Mouse (Mus musculus): ENCODE results near the gene Exoc2. TPM values are rescaled to one million over a fixed set of nuclear protein-coding genes. Genes with fewer than 3 reads are reported as not detected.

Gene Exoc2
- polyA plus RNA-seq, 1 experiment, result 0.41 TPM

DNA sequence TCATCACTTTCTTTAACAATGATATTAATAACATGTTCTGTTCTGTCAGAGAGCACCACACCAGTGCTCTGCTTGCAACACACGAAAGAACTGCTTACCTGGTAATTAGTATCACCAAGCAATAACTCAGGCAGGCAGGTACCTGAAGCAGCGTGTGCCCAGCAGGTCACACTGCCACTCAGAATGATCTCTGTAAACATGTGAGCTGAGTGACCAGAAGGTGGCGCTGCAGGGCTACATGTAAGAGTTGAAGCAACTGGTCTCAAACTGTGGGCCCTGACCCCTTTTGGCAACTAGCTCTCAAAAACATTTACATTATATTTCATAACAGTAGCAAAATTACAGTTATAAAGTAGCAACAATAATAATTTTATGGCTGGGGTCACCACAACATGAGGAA, 85.4 kb downstream of the Exoc2 start:
- Histone ChIP-seq H3K9me3 (ENCODE audit: control insufficient read depth, low read length) (no peaks in the 10 kb centered on the region), H3K4me3 (replicated peaks) (no peak overlapping the region), H3K27me3 (ENCODE audit: control insufficient read depth) (no peaks in the 10 kb centered on the region), H3K36me3 (ENCODE audit: control insufficient read depth) (peaks cover 45% of the 10 kb centered on the region), H3K4me1 (ENCODE audit: control insufficient read depth) (no peaks in the 10 kb centered on the region; the same call in 1 of the 2 replicates)
- TF ChIP-seq TAL1 (IDR thresholded peaks at IDR 0.05; ENCODE audit: low read length) (no peak), GATA1 (IDR thresholded peaks at IDR 0.05; ENCODE audit: low read length) (no peak)

DNA sequence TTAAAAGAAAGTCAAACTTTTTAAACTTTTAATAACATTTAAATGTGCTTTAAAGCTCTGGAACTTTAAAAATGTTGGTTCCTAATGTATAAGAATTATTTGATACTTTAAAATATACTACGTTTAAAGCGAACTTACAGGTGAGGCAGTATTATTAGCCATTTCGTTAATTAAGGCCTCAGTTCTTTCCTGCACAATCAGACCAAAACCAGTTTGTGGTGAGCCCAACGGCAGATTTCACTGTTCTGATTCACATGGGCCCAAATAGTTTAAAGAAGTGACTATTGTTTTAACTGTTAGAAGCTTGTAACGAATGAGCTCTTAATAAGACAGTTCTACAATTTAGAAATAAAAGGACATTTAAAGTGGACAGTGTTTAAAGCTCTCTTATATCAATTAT, 93.6 kb downstream of the Exoc2 start:
- TF ChIP-seq GATA1 (IDR thresholded peaks at IDR 0.05; ENCODE audit: low read length) (no peak), TAL1 (IDR thresholded peaks at IDR 0.05; ENCODE audit: low read length) (no peak)
- no peak overlapping the region for H3K4me3 ChIP-seq (replicated peaks)
- peaks cover 45% of the 10 kb centered on the region for H3K36me3 ChIP-seq (ENCODE audit: control insufficient read depth)
- no peaks in the 10 kb centered on the region for H3K27me3 ChIP-seq (ENCODE audit: control insufficient read depth)
- no peaks in the 10 kb centered on the region; the same call in 1 of the 2 replicates for H3K4me1 ChIP-seq (ENCODE audit: control insufficient read depth)
- no peaks in the 10 kb centered on the region for H3K9me3 ChIP-seq (ENCODE audit: control insufficient read depth, low read length)

DNA sequence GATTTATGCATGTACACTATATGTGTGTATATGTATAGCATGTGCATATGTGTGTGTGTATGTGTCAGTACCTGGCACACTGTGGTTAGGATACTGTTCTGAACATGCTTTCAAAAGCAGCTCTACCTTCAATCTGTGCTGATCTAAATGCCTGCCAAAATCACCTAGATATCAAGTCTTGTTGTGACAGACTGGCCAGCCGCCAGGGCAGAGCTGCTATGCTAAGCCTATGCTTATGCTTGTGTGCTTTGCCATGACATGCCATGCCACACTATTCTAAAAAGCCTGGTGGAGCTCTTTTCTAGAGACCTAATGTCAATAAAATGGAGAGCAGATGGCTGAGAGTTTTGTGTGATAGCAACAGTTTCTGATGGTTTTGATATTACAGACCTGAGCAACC, 94.0 kb downstream of the Exoc2 start:
- Histone ChIP-seq H3K27me3 (ENCODE audit: control insufficient read depth) (no peaks in the 10 kb centered on the region), H3K36me3 (ENCODE audit: control insufficient read depth) (peaks cover 42% of the 10 kb centered on the region), H3K9me3 (ENCODE audit: control insufficient read depth, low read length) (no peaks in the 10 kb centered on the region), H3K4me3 (replicated peaks) (no peak overlapping the region), H3K4me1 (ENCODE audit: control insufficient read depth) (no peaks in the 10 kb centered on the region)
- TF ChIP-seq GATA1 (IDR thresholded peaks at IDR 0.05; ENCODE audit: low read length), result no peak
- TF ChIP-seq TAL1 (IDR thresholded peaks at IDR 0.05; ENCODE audit: low read length), result no peak

- TF ChIP-seq GATA1 (IDR thresholded peaks at IDR 0.05; ENCODE audit: low read length), result no peak
- TF ChIP-seq TAL1 (IDR thresholded peaks at IDR 0.05; ENCODE audit: low read length), result no peak
- no peaks in the 10 kb centered on the region for H3K4me1 ChIP-seq (ENCODE audit: control insufficient read depth)
- no peak overlapping the region for H3K4me3 ChIP-seq (replicated peaks)
- H3K36me3 ChIP-seq (ENCODE audit: control insufficient read depth), result peaks cover 53% of the 10 kb centered on the region
- no peaks in the 10 kb centered on the region for H3K27me3 ChIP-seq (ENCODE audit: control insufficient read depth)
- H3K9me3 ChIP-seq (ENCODE audit: control insufficient read depth, low read length), result no peaks in the 10 kb centered on the region
Measured at GRCm38 (mm10) chr13:30875825-30876224, 98.1 kb downstream of the Exoc2 start.

DNA sequence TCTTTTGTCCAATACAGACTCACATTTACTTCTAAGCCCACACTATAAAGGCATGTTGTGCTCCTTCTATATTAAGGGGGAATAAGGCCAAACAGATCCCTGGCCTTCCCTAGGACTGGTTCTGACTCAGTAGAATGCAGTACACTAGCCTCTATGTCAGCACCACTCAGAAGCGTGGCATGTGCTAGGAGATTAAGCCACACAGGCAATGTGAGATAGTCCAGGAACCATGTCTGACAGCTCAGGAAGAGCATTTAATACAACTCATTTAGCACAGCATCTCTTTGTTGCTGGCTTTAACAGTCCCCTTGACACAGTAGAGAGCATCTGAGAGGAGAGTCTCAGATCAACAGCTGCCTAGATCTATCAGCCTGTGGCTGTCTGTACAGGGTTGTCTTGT, 100.4 kb downstream of the Exoc2 start:
- Histone ChIP-seq H3K36me3 (ENCODE audit: control insufficient read depth) (peaks cover 59% of the 10 kb centered on the region), H3K27me3 (ENCODE audit: control insufficient read depth) (no peaks in the 10 kb centered on the region), H3K4me1 (ENCODE audit: control insufficient read depth) (no peaks in the 10 kb centered on the region), H3K9me3 (ENCODE audit: control insufficient read depth, low read length) (no peaks in the 10 kb centered on the region), H3K4me3 (replicated peaks) (no peak overlapping the region)
- TF ChIP-seq GATA1 (IDR thresholded peaks at IDR 0.05; ENCODE audit: low read length) (no peak), TAL1 (IDR thresholded peaks at IDR 0.05; ENCODE audit: low read length) (no peak)

DNA sequence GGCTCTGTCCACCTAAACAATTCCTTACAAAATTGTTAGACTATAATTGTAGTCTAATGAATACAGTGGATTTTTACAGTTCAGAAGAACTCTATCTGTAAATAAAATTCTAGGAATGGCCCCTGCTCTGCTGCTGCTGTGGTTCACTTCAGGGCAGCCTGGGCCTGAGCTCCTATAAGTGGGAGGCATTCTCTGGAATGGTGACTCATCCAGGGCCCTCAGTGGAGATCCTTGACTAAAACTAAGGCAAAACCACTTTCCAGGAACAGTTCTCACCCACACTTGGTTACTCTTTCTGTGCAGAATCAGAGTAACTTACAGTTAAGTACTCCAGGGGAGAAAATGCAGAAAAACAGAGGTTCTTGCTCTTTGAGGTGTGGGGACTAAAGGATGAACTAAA, 108.4 kb downstream of the Exoc2 start:
- TF ChIP-seq GATA1 (IDR thresholded peaks at IDR 0.05; ENCODE audit: low read length) (no peak), TAL1 (IDR thresholded peaks at IDR 0.05; ENCODE audit: low read length) (no peak)
- Histone ChIP-seq H3K36me3 (ENCODE audit: control insufficient read depth) (peaks cover 41% of the 10 kb centered on the region), H3K4me1 (ENCODE audit: control insufficient read depth) (no peaks in the 10 kb centered on the region), H3K9me3 (ENCODE audit: control insufficient read depth, low read length) (no peaks in the 10 kb centered on the region), H3K4me3 (replicated peaks) (no peak overlapping the region), H3K27me3 (ENCODE audit: control insufficient read depth) (no peaks in the 10 kb centered on the region)

DNA sequence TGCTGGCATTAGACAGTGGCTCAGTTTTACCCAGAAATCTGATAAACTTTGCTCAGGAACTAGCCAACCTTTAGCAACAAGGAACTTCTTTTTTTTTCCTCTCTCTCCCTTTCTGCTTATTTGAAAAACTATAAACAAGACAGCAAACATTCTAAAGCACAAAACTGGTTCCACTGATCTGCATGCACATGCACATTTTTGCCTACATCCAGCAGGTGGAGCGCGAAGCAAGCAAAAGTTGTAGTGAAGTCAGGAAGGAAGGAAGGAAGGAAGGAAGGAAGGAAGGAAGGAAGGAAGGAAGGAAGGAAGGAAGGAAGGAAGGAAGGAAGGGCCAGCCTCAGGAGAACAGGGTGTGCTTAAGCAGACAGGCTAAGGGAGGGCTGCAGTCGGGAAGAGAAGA, 109.9 kb downstream of the Exoc2 start:
- Histone ChIP-seq H3K36me3 (ENCODE audit: control insufficient read depth) (peaks cover 35% of the 10 kb centered on the region), H3K9me3 (ENCODE audit: control insufficient read depth, low read length) (no peaks in the 10 kb centered on the region), H3K27me3 (ENCODE audit: control insufficient read depth) (no peaks in the 10 kb centered on the region), H3K4me3 (replicated peaks) (no peak overlapping the region), H3K4me1 (ENCODE audit: control insufficient read depth) (no peaks in the 10 kb centered on the region)
- TF ChIP-seq TAL1 (IDR thresholded peaks at IDR 0.05; ENCODE audit: low read length) (no peak), GATA1 (IDR thresholded peaks at IDR 0.05; ENCODE audit: low read length) (no peak)

- Histone ChIP-seq H3K4me1 (ENCODE audit: control insufficient read depth) (no peaks in the 10 kb centered on the region), H3K36me3 (ENCODE audit: control insufficient read depth) (peaks cover 30% of the 10 kb centered on the region), H3K27me3 (ENCODE audit: control insufficient read depth) (no peaks in the 10 kb centered on the region), H3K9me3 (ENCODE audit: control insufficient read depth, low read length) (no peaks in the 10 kb centered on the region), H3K4me3 (replicated peaks) (no peak overlapping the region)
- TF ChIP-seq TAL1 (IDR thresholded peaks at IDR 0.05; ENCODE audit: low read length), result no peak
- TF ChIP-seq GATA1 (IDR thresholded peaks at IDR 0.05; ENCODE audit: low read length), result no peak
Measured at GRCm38 (mm10) chr13:30858421-30858820, 115.5 kb downstream of the Exoc2 start.

DNA sequence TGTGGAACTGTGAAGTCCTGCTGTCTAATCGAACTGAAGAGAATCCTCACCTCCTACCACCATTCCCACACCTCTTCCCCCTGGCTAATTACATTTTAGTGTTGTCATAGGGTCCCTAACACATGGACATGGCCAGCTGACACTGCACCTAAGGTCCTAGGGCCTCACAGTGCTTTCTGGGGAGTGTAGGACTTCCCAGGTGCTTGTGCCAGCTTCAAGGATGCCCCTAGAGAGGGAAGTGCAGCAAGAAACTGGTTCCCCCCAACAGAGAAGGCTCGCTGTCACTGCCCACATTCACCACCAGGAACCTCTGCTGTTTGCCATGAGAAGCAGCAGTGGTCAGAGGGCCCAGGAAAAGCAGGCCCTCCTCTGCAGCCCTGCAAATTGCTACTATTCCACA, 123.2 kb downstream of the Exoc2 start:
- Histone ChIP-seq H3K36me3 (ENCODE audit: control insufficient read depth) (peaks cover 19% of the 10 kb centered on the region), H3K4me3 (replicated peaks) (no peak overlapping the region), H3K4me1 (ENCODE audit: control insufficient read depth) (no peaks in the 10 kb centered on the region), H3K27me3 (ENCODE audit: control insufficient read depth) (no peaks in the 10 kb centered on the region), H3K9me3 (ENCODE audit: control insufficient read depth, low read length) (no peaks in the 10 kb centered on the region)
- no peak for TF ChIP-seq TAL1 (IDR thresholded peaks at IDR 0.05; ENCODE audit: low read length)
- TF ChIP-seq GATA1 (IDR thresholded peaks at IDR 0.05; ENCODE audit: low read length), result no peak

- no peak for TF ChIP-seq TAL1 (IDR thresholded peaks at IDR 0.05; ENCODE audit: low read length)
- TF ChIP-seq GATA1 (IDR thresholded peaks at IDR 0.05; ENCODE audit: low read length), result no peak
- no peaks in the 10 kb centered on the region for H3K4me1 ChIP-seq (ENCODE audit: control insufficient read depth)
Measured at GRCm38 (mm10) chr13:30848001-30848400, 125.9 kb downstream of the Exoc2 start.

More at GRCm38 (mm10) chr13:30848001-30848400, 125.9 kb downstream of the Exoc2 start:
- Histone ChIP-seq H3K4me3 (replicated peaks) (no peak overlapping the region), H3K36me3 (ENCODE audit: control insufficient read depth) (peaks cover 13% of the 10 kb centered on the region), H3K27me3 (ENCODE audit: control insufficient read depth) (no peaks in the 10 kb centered on the region), H3K9me3 (ENCODE audit: control insufficient read depth, low read length) (no peaks in the 10 kb centered on the region)

Data from erythroblast, embryonic 14.5 days (primary cell).